8 mouse cellular contexts compared by ENCODE assay signal in genomic region chr10:63336901-63337300, GRCm38 (mm10). TPM values are rescaled to one million over a fixed set of nuclear protein-coding genes. Genes with fewer than 3 reads are reported as not detected.
DNase-seq lines count a peak whose midpoint lies in the region; ATAC-seq and TF ChIP-seq lines count a peak whose summit lies in the region.

No protein-coding gene starts in this region.

- H3K4me2 ChIP-seq in intestine, embryonic 14.5 days (ENCODE audit: low read length) = peak overlapping the region; percentile 87
- peak overlapping the region; percentile 98 for H3K4me2 ChIP-seq in liver, embryonic 16.5 days (ENCODE audit: low read depth, low read length)

- H3K27me3 ChIP-seq in cerebellum, adult 2 months (ENCODE audit: control insufficient read depth, insufficient read depth, low read length) = no peaks in the 10 kb centered on the region
- no peaks in the 10 kb centered on the region for H3K27me3 ChIP-seq in intestine, embryonic 14.5 days (replicated peaks; ENCODE audit: control insufficient read depth, insufficient read depth, low read length)
- H3K27me3 ChIP-seq in liver, embryonic 16.5 days (ENCODE audit: control insufficient read depth, insufficient read depth, low read depth, low read length) = no peaks in the 10 kb centered on the region

- intact Hi-C loops in left cerebral cortex, postnatal 14 days (cut with DNase I) = loop anchor here (5.0 kb wide), 1 partner anchor 45 kb away; the partner anchor contains the start of genes Dnajc12 and Sirt1
- intact Hi-C loops in gastrocnemius, postnatal 14 days (cut with DNase I; ENCODE audit: low total_unique reads) = no loop called here

- H3K4me3 ChIP-seq in cerebellum, adult 2 months (replicated peaks; ENCODE audit: insufficient read depth, low read depth, low read length) = peak overlapping the region; percentile 58
- peak overlapping the region; percentile 70 for H3K4me3 ChIP-seq in intestine, embryonic 14.5 days (ENCODE audit: low read depth, low read length)
- peak overlapping the region; percentile 85 for H3K4me3 ChIP-seq in liver, embryonic 16.5 days (ENCODE audit: low read depth, low read length)

- DNase-seq in cerebellum, adult 2 months = peak; percentile 19 to 24
- no peak for DNase-seq in cerebellum, adult 8-10 months
- peak; percentile 19 for DNase-seq in cerebellum, adult 9-11 months
- DNase-seq in intestine, embryonic 14.5 days (ENCODE audit: low spot score) = no peak
- no peak for DNase-seq in left cerebral cortex, postnatal 14 days (ENCODE audit: low spot score in 2 of 2)
- DNase-seq in gastrocnemius, postnatal 14 days = no peak
- no peak for DNase-seq in urinary bladder, postnatal 10 days (ENCODE audit: low spot score)

- no peak for TF ChIP-seq POLR2A in cerebellum, adult 2 months (IDR thresholded peaks at IDR 0.05; ENCODE audit: borderline replicate concordance, insufficient read depth, low read length)

- no peaks in the 10 kb centered on the region for H3K4me1 ChIP-seq in cerebellum, adult 2 months (ENCODE audit: control insufficient read depth, insufficient read depth, low read length)
- peaks cover 9% of the 10 kb centered on the region for H3K4me1 ChIP-seq in intestine, embryonic 14.5 days (replicated peaks; ENCODE audit: control insufficient read depth, insufficient read depth, low read length)
- H3K4me1 ChIP-seq in liver, embryonic 16.5 days (ENCODE audit: control insufficient read depth, low read depth, low read length) = peaks cover 22% of the 10 kb centered on the region

- TF ChIP-seq CTCF in cerebellum, adult 2 months (IDR thresholded peaks at IDR 0.05; ENCODE audit: borderline replicate concordance, insufficient read depth, low read depth, low read length) = no peak

- H3K36me3 ChIP-seq in intestine, embryonic 14.5 days (ENCODE audit: control insufficient read depth, insufficient read depth, low read length) = peaks cover 34% of the 10 kb centered on the region
- peaks cover 9% of the 10 kb centered on the region; the same call in 1 of the 2 replicates for H3K36me3 ChIP-seq in liver, embryonic 16.5 days (ENCODE audit: control insufficient read depth, insufficient read depth)

- H3K27ac ChIP-seq in cerebellum, adult 2 months (ENCODE audit: insufficient read depth, low read length) = no peak overlapping the region
- H3K27ac ChIP-seq in intestine, embryonic 14.5 days (ENCODE audit: low read depth) = no peak overlapping the region
- no peak overlapping the region for H3K27ac ChIP-seq in liver, embryonic 16.5 days (ENCODE audit: low read length)

- peak overlapping the region; percentile 29; the same call in 1 of the 2 replicates for H3K9ac ChIP-seq in intestine, embryonic 14.5 days (ENCODE audit: low read length)
- peak overlapping the region; percentile 92 for H3K9ac ChIP-seq in liver, embryonic 16.5 days (ENCODE audit: low read depth, low read length)

- no peaks in the 10 kb centered on the region for H3K9me3 ChIP-seq in intestine, embryonic 14.5 days (ENCODE audit: control insufficient read depth, low read length)
- H3K9me3 ChIP-seq in liver, embryonic 16.5 days (replicated peaks; ENCODE audit: control insufficient read depth, low read length) = no peaks in the 10 kb centered on the region

- no peak for ATAC-seq in intestine, embryonic 14.5 days (replicated peaks; ENCODE audit: low FRiP score, low TSS enrichment, low read depth)
- ATAC-seq in liver, embryonic 16.5 days (ENCODE audit: low read depth) = no peak

- 41% methylated on average over 13 of the region's 13 CpGs for WGBS in cerebellum, adult 2 months
- WGBS in intestine, embryonic 14.5 days = 64% methylated on average over 13 of the region's 13 CpGs
- 70% methylated on average over 13 of the region's 13 CpGs for WGBS in liver, embryonic 16.5 days (ENCODE audit: insufficient replicate concordance)

RNA-seq across cellular contexts. Expression of gene Sirt1, which starts 44.6 kb away (rescaled TPM):
- 15.3 and 17.2 TPM in 2 replicates for polyA plus RNA-seq in cerebellum, adult 2 months (2012; rRNA removed)
- 6.8 and 6.9 TPM in 2 replicates for polyA plus RNA-seq in intestine, embryonic 14.5 days (2014; fragmentation: Nextera tagmentation; extraction: Ambion mirVana)
- polyA plus RNA-seq in liver, embryonic 16.5 days (2015; fragmentation: Nextera tagmentation; extraction: Ambion mirVana) = 2.4 and 3.1 TPM in 2 replicates
- 10 to 100 TPM; 11.4 to 13.4 TPM for total RNA-seq in left cerebral cortex, postnatal 14 days (2021)
- 1 to 10 TPM; 6.1 to 7.8 TPM for total RNA-seq in gastrocnemius, postnatal 14 days (2021)

RNA-seq across cellular contexts. Expression of gene Dnajc12, which starts 45.3 kb away (rescaled TPM):
- polyA plus RNA-seq in cerebellum, adult 2 months (2012; rRNA removed) = 32.1 and 34.2 TPM in 2 replicates
- polyA plus RNA-seq in intestine, embryonic 14.5 days (2014; fragmentation: Nextera tagmentation; extraction: Ambion mirVana) = 7.5 and 8.3 TPM in 2 replicates
- 17.0 and 19.1 TPM in 2 replicates for polyA plus RNA-seq in liver, embryonic 16.5 days (2015; fragmentation: Nextera tagmentation; extraction: Ambion mirVana)
- total RNA-seq in left cerebral cortex, postnatal 14 days (2021) = 10 to 100 TPM; 13.0 to 14.0 TPM
- total RNA-seq in gastrocnemius, postnatal 14 days (2021) = 10 to 100 TPM in 1 of 2 experiments, 1 to 10 TPM in 1; 9.9 to 11.5 TPM

Comparison
In these comparisons a context has a peak if more than half of its experiments do, and no peak if none do; other contexts are left out.
1. DNase-seq: peak in cerebellum, adult 2 months (2 of 2) and cerebellum, adult 9-11 months (single experiment); none in cerebellum, adult 8-10 months (single experiment), intestine, embryonic 14.5 days (single experiment), left cerebral cortex, postnatal 14 days (0 of 2), gastrocnemius, postnatal 14 days (single experiment) and urinary bladder, postnatal 10 days (single experiment).
2. Peak in every context shown above with its lines, with median percentiles within 50 percentile points of each other: H3K4me3 ChIP-seq.